Mouse (Mus musculus) embryonic facial prominence, embryonic 14.5 days (tissue): Measurements from ENCODE around the gene H2afb3. TPM values are rescaled to one million over a fixed set of nuclear protein-coding genes. Genes with fewer than 3 reads are reported as not detected.
"Not testable (repeated sequence)": the region's sequence is repeated elsewhere in the genome, so short reads cannot be mapped to it uniquely, and the experiment has no call there.

ENCODE experiments used
- ATAC-seq: fragments of 200-750 bp; cut with Nextera tagmentation; 2 replicates; pipeline ENCODE4 v1.8.0; 2017; ENCODE audit warnings: low read depth, moderate number of reproducible peaks, moderate TSS enrichment
- DNase-seq: peaks from one replicate; pipeline ENCODE4 v3.0.0-alpha.2; 2015; ENCODE audit warnings: low spot score
- H3K27ac ChIP-seq: fragments of 300-500 bp; sonication (generic); replicated peaks from 2 replicates; pipeline ENCODE4 v1.5.1; 2014; ENCODE audit warnings: low read depth, mild to moderate bottlenecking, low read length, moderate library complexity
- H3K27me3 ChIP-seq: fragments of 300-500 bp; sonication (generic); replicated peaks from 2 replicates; pipeline ENCODE4 v1.6.1; 2014; ENCODE audit warnings: low read length; ENCODE audit not compliant: control insufficient read depth, insufficient read depth
- H3K36me3 ChIP-seq: fragments of 300-500 bp; sonication (generic); 2 replicates; pipeline ENCODE4 v1.6.1; 2014; ENCODE audit warnings: low read length, mixed read lengths; ENCODE audit not compliant: control insufficient read depth, insufficient read depth
- H3K4me1 ChIP-seq: fragments of 300-500 bp; sonication (generic); 2 replicates; pipeline ENCODE4 v1.6.1; 2014; ENCODE audit warnings: antibody characterized with exemption, low read length; ENCODE audit not compliant: control insufficient read depth, insufficient read depth
- H3K4me2 ChIP-seq: fragments of 300-500 bp; sonication (generic); 2 replicates; pipeline ENCODE4 v1.6.1; 2014; ENCODE audit warnings: low read depth, mild to moderate bottlenecking, low read length, moderate library complexity, mixed read lengths
- H3K4me3 ChIP-seq: fragments of 300-500 bp; sonication (generic); 2 replicates; pipeline ENCODE4 v1.5.1; 2014; ENCODE audit warnings: low read depth, mild to moderate bottlenecking, low read length
- H3K9ac ChIP-seq: fragments of 300-500 bp; sonication (generic); 2 replicates; pipeline ENCODE4 v1.6.1; 2014; ENCODE audit warnings: low read depth, mild to moderate bottlenecking, low read length, moderate library complexity, mixed read lengths
- H3K9me3 ChIP-seq: fragments of 300-500 bp; sonication (generic); 2 replicates; pipeline ENCODE4 v1.6.1; 2016; ENCODE audit warnings: low read length; ENCODE audit not compliant: control insufficient read depth
- WGBS: fragments of 180-500 bp; shearing (Covaris S2); extraction: QIAGEN DNeasy Blood & Tissue Kit; methylation state at CpG from one replicate; pipeline ENCODE4 v1.1.7; 2014; 5-methylcytosine and 5-hydroxymethylcytosine counted together
- polyA plus RNA-seq: library from polyadenylated mRNA; unstranded; fragments of >200 nt; fragmentation: Nextera tagmentation; extraction: Ambion mirVana; gene quantifications from 2 replicates; pipeline ENCODE4 v1.2.1, GENCODE M21; 2014

H2afb3 gene
- not detected in 2 replicates for polyA plus RNA-seq

GRCm38 (mm10) chrX:120312995-120313394, at the start of gene H2afb3:
H2afb3 (minus strand) TSS chrX:120313095.
- not testable (repeated sequence) for ATAC-seq, H3K36me3 ChIP-seq, H3K4me1 ChIP-seq, H3K27me3 ChIP-seq, H3K9ac ChIP-seq, H3K4me3 ChIP-seq, H3K4me2 ChIP-seq, H3K9me3 ChIP-seq, DNase-seq, H3K27ac ChIP-seq
- 93% methylated on average over 8 of the region's 10 CpGs for WGBS

- H3K4me3 ChIP-seq, result no peak overlapping the region
- H3K27me3 ChIP-seq, result no peaks in the 10 kb centered on the region
- no peak for ATAC-seq
- DNase-seq, result peak; percentile 3
- no peaks in the 10 kb centered on the region for H3K4me1 ChIP-seq
- 61% methylated on average over 2 of the region's 2 CpGs for WGBS
- H3K9me3 ChIP-seq, result no peaks in the 10 kb centered on the region
- no peak overlapping the region for H3K27ac ChIP-seq
- no peak overlapping the region for H3K9ac ChIP-seq
- no peak overlapping the region for H3K4me2 ChIP-seq
- H3K36me3 ChIP-seq, result no peaks in the 10 kb centered on the region
Observed at GRCm38 (mm10) chrX:120301469-120302175, 11.3 kb downstream of the H2afb3 start.

GRCm38 (mm10) chrX:120292832-120293750, 19.8 kb downstream of the H2afb3 start:
- WGBS, result 4% methylated on average over 32 of the region's 46 CpGs
- Histone ChIP-seq H3K4me3 (peak overlapping the region; percentile 49), H3K27me3 (peaks cover 9% of the 10 kb centered on the region), H3K9ac (peak overlapping the region; percentile 55), H3K36me3 (no peaks in the 10 kb centered on the region), H3K4me2 (peak overlapping the region; percentile 62), H3K27ac (no peak overlapping the region), H3K4me1 (no peaks in the 10 kb centered on the region), H3K9me3 (no peaks in the 10 kb centered on the region)
- ATAC-seq (peak; percentile 72), DNase-seq (peak; percentile 73)

GRCm38 (mm10) chrX:120291696-120292095, 21.2 kb downstream of the H2afb3 start:
- peak overlapping the region; percentile 49 for H3K4me3 ChIP-seq
- 15% methylated on average over 13 of the region's 13 CpGs for WGBS
- H3K9me3 ChIP-seq, result no peaks in the 10 kb centered on the region
- H3K9ac ChIP-seq, result no peak overlapping the region
- H3K4me1 ChIP-seq, result no peaks in the 10 kb centered on the region
- H3K4me2 ChIP-seq, result peak overlapping the region; percentile 62
- DNase-seq (peak; percentile 22), ATAC-seq (no peak)
- H3K36me3 ChIP-seq, result no peaks in the 10 kb centered on the region
- H3K27ac ChIP-seq, result no peak overlapping the region
- H3K27me3 ChIP-seq, result peaks cover 9% of the 10 kb centered on the region

- Histone ChIP-seq H3K9ac (peak overlapping the region; percentile 60), H3K27me3 (peaks cover 9% of the 10 kb centered on the region), H3K4me3 (peak overlapping the region; percentile 49), H3K4me2 (peak overlapping the region; percentile 62), H3K36me3 (no peaks in the 10 kb centered on the region), H3K27ac (no peak overlapping the region), H3K4me1 (no peaks in the 10 kb centered on the region), H3K9me3 (no peaks in the 10 kb centered on the region)
- ATAC-seq, result no peak
- 12% methylated on average over 18 of the region's 18 CpGs for WGBS
- no peak for DNase-seq
Observed at GRCm38 (mm10) chrX:120290900-120291280, 22.0 kb downstream of the H2afb3 start.

- peak; percentile 84 for DNase-seq
- Histone ChIP-seq H3K27ac (0 out of 2 replicates have a peak within 1 kb of the TSS, but pooled peaks have one; percentile 21), H3K36me3 (no peaks in the 10 kb centered on the region), H3K9ac (peak within 1 kb of the TSS; percentile 60), H3K4me3 (peak within 1 kb of the TSS; percentile 49), H3K4me1 (no peaks in the 10 kb centered on the region), H3K27me3 (peaks cover 9% of the 10 kb centered on the region), H3K4me2 (peak within 1 kb of the TSS; percentile 62), H3K9me3 (no peaks in the 10 kb centered on the region)
- ATAC-seq, result peak; percentile 80
- WGBS, result 17% methylated on average over 32 of the region's 40 CpGs
Observed at GRCm38 (mm10) chrX:120290011-120290899, 22.6 kb downstream of the H2afb3 start, which contains the start of gene Pcdh11x. Pcdh11x (plus strand) TSS chrX:120290259.

- H3K4me3 ChIP-seq, result no peak overlapping the region
- no peaks in the 10 kb centered on the region for H3K4me1 ChIP-seq
- DNase-seq, result peak; percentile 8
- no peaks in the 10 kb centered on the region for H3K36me3 ChIP-seq
- WGBS, result 5% methylated on average over 1 of the region's 1 CpGs
- H3K9me3 ChIP-seq, result no peaks in the 10 kb centered on the region
- H3K27me3 ChIP-seq, result peaks cover 9% of the 10 kb centered on the region
- H3K27ac ChIP-seq, result no peak overlapping the region
- ATAC-seq, result no peak
- H3K9ac ChIP-seq, result no peak overlapping the region
- no peak overlapping the region for H3K4me2 ChIP-seq
Observed at GRCm38 (mm10) chrX:120287502-120287901, 25.4 kb downstream of the H2afb3 start.

- Histone ChIP-seq H3K4me3 (no peak overlapping the region), H3K27ac (no peak overlapping the region), H3K36me3 (no peaks in the 10 kb centered on the region), H3K4me2 (no peak overlapping the region), H3K9ac (no peak overlapping the region), H3K4me1 (no peaks in the 10 kb centered on the region), H3K27me3 (no peaks in the 10 kb centered on the region), H3K9me3 (no peaks in the 10 kb centered on the region)
- ATAC-seq (no peak), DNase-seq (peak; percentile 17)
Observed at GRCm38 (mm10) chrX:120285522-120285921, 27.4 kb downstream of the H2afb3 start.
